ENCODE assay signal across 11 mouse cellular contexts in the genomic region with DNA sequence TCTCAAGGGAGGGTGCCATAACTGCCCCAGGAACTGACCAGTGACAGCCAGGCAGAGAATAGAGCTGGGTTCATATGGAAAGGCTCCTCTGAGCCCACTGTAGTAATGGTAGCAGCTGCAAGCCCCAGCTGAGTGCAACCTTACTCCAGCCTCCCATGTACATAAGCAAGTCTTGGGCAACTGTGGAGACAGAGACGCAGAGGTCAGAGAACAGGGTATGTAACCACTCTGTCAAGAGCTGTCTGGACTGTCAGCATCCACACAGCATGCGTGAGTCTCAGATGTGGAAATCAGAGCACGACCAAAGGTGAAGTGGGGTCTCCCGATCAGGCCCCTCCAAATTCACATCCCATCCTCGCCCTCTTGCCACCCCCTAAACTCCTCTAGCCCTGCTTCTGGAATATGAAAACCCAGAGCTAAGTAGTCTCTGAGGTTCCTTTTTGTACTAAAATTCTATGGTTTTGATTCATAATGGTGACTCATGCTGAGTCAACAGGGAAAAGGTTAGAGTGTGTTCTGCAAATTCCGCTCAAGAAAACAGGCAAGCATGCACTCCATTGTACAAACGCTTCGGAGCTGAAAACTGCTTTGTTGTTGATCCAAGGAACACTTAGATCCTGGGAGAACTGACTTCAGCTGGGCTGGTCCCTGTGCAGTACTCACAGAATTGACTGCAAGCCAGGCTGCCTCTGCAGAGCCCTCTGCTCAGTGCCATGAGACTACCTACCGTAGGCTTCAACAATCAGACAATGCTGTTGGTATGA. TPM values are rescaled to one million over a fixed set of nuclear protein-coding genes. Genes with fewer than 3 reads are reported as not detected.
DNase-seq lines count a peak whose midpoint lies in the region; ATAC-seq and TF ChIP-seq lines count a peak whose summit lies in the region.
"Had no signal": no experiment of that assay in that cellular context is flagged by ENCODE, and none has a peak within 500 bp of the region (broad histone marks: within the 10 kb centered on the region; RNA-seq: fewer than 3 reads in every experiment).

No protein-coding gene starts in this region.

- no peaks in the 10 kb centered on the region for H3K36me3 ChIP-seq in kidney, postnatal 0 days (ENCODE audit: insufficient read depth, low read length)
- no peaks in the 10 kb centered on the region for H3K36me3 ChIP-seq in macrophage (ENCODE audit: inconsistent target)
- no peaks in the 10 kb centered on the region for H3K36me3 ChIP-seq in forebrain, embryonic 10.5 days (replicated peaks)
- no peaks in the 10 kb centered on the region for H3K36me3 ChIP-seq in heart, embryonic 11.5 days (ENCODE audit: control insufficient read depth, insufficient read depth, low read length)
- H3K36me3 ChIP-seq: neural tube, embryonic 12.5 days had no signal

- no peaks in the 10 kb centered on the region for H3K79me2 ChIP-seq in macrophage (ENCODE audit: inconsistent target)

- WGBS in kidney, postnatal 0 days, result 78% methylated on average over 9 of the region's 9 CpGs
- 82% methylated on average over 9 of the region's 9 CpGs for WGBS in macrophage (ENCODE audit: missing documents)
- 90% methylated on average over 9 of the region's 9 CpGs for WGBS in forebrain, embryonic 10.5 days
- WGBS in heart, embryonic 11.5 days (ENCODE audit: insufficient replicate concordance), result 83% methylated on average over 9 of the region's 9 CpGs

- H3K9me3 ChIP-seq in kidney, postnatal 0 days (replicated peaks; ENCODE audit: low read length), result no peaks in the 10 kb centered on the region
- peaks cover 4% of the 10 kb centered on the region; the same call in 1 of the 2 replicates for H3K9me3 ChIP-seq in forebrain, embryonic 10.5 days
- H3K9me3 ChIP-seq in heart, embryonic 11.5 days (replicated peaks; ENCODE audit: control insufficient read depth, low read length), result no peaks in the 10 kb centered on the region; the same call in 1 of the 2 replicates

- no peaks in the 10 kb centered on the region for H3K27me3 ChIP-seq in kidney, postnatal 0 days (ENCODE audit: insufficient read depth, low read length)
- no peaks in the 10 kb centered on the region for H3K27me3 ChIP-seq in forebrain, embryonic 10.5 days (ENCODE audit: poor library complexity, severe bottlenecking)
- H3K27me3 ChIP-seq in heart, embryonic 11.5 days (ENCODE audit: control insufficient read depth, insufficient read depth, low read length), result no peaks in the 10 kb centered on the region
- H3K27me3 ChIP-seq: neural tube, embryonic 12.5 days had no signal

- no peak overlapping the region for H3K4me3 ChIP-seq in kidney, postnatal 0 days (replicated peaks; ENCODE audit: low read depth, low read length)
- no peak overlapping the region for H3K4me3 ChIP-seq in macrophage (ENCODE audit: inconsistent target)
- no peak overlapping the region for H3K4me3 ChIP-seq in forebrain, embryonic 10.5 days
- H3K4me3 ChIP-seq in heart, embryonic 11.5 days (ENCODE audit: low read depth, low read length), result no peak overlapping the region
- H3K4me3 ChIP-seq: neural tube, embryonic 12.5 days had no signal

- peak; percentile 17 for DNase-seq in kidney, postnatal 0 days (ENCODE audit: low spot score)
- no peak for DNase-seq in kidney, postnatal 4 days
- DNase-seq in adipocyte (ENCODE audit: low spot score), result peak; percentile 91
- peak; percentile 32 for DNase-seq in gastrocnemius, postnatal 25 days
- DNase-seq in forebrain, embryonic 10.5 days (ENCODE audit: extremely low spot score, low spot score), result no peak

- no peaks in the 10 kb centered on the region for H3K4me1 ChIP-seq in kidney, postnatal 0 days (replicated peaks; ENCODE audit: insufficient read depth, low read length)
- peaks cover 4% of the 10 kb centered on the region; the same call in 1 of the 2 replicates for H3K4me1 ChIP-seq in forebrain, embryonic 10.5 days
- H3K4me1 ChIP-seq in heart, embryonic 11.5 days (ENCODE audit: control insufficient read depth, insufficient read depth, low read length), result no peaks in the 10 kb centered on the region
- H3K4me1 ChIP-seq: neural tube, embryonic 12.5 days had no signal

- H3K4me2 ChIP-seq in kidney, postnatal 0 days (ENCODE audit: low read length), result no peak overlapping the region
- H3K4me2 ChIP-seq in heart, embryonic 11.5 days, result no peak overlapping the region
- H3K4me2 ChIP-seq: neural tube, embryonic 12.5 days had no signal

- no peak for ATAC-seq in kidney, postnatal 0 days (replicated peaks; ENCODE audit: low FRiP score, low read depth)
- no peak for ATAC-seq in monocyte, adult 5-6 weeks (replicated peaks; ENCODE audit: insufficient number of reproducible peaks, low FRiP score, low TSS enrichment, poor library complexity, severe bottlenecking)
- no peak for ATAC-seq in heart, embryonic 11.5 days (replicated peaks; ENCODE audit: insufficient number of reproducible peaks, low FRiP score, low TSS enrichment)
- ATAC-seq: hindbrain, embryonic 16.5 days had no signal

- H3K27ac ChIP-seq in kidney, postnatal 0 days, result no peak overlapping the region
- peak overlapping the region; percentile 5; the same call in 1 of the 2 replicates for H3K27ac ChIP-seq in macrophage
- no peak overlapping the region for H3K27ac ChIP-seq in forebrain, embryonic 10.5 days
- no peak overlapping the region for H3K27ac ChIP-seq in heart, embryonic 11.5 days (ENCODE audit: low read depth, low read length)
- H3K27ac ChIP-seq: liver, embryonic 14.5 days; neural tube, embryonic 12.5 days had no signal

- H3K9ac ChIP-seq in kidney, postnatal 0 days (ENCODE audit: low read depth, low read length), result no peak overlapping the region
- H3K9ac ChIP-seq in heart, embryonic 11.5 days (ENCODE audit: low read depth, low read length), result no peak overlapping the region
- H3K9ac ChIP-seq: liver, embryonic 14.5 days; neural tube, embryonic 12.5 days had no signal

- TF ChIP-seq CTCF in kidney, postnatal 0 days (IDR thresholded peaks at IDR 0.05; ENCODE audit: low read depth), result no peak

RNA-seq across cellular contexts. Expression of a gene that starts 23.5 kb away (rescaled TPM):
- polyA plus RNA-seq in kidney, postnatal 0 days (2015; fragmentation: Nextera tagmentation; extraction: Ambion mirVana), result 15.5 and 21.4 TPM in 2 replicates
- 1 to 10 TPM; 2.3 to 2.7 TPM for total RNA-seq in gastrocnemius, postnatal 25 days (2021)
- 10 to 100 TPM in 12 of 26 experiments, 1 to 10 TPM in 14; 3.6 to 32.2 (median 8.6) TPM for total RNA-seq in macrophage (2018; cell fraction: chromatin; rRNA removed)
- 10 to 100 TPM in 5 of 26 experiments, 1 to 10 TPM in 21; 5.8 to 15.9 (median 8.2) TPM for total RNA-seq in macrophage (2018; cell fraction: cytosol; rRNA removed)
- 10 to 100 TPM in 13 of 26 experiments, 1 to 10 TPM in 13; 4.5 to 26.1 (median 9.9) TPM for total RNA-seq in macrophage (2018; cell fraction: nucleus; rRNA removed)
- 7.5 to 13.8 TPM (median 8.0 TPM) in 3 replicates for polyA plus RNA-seq in macrophage (2018)
- 110 to 154 TPM (median 150 TPM) in 3 replicates for total RNA-seq in monocyte, adult 5-6 weeks (2017)
- 42.2 and 44.7 TPM in 2 replicates for polyA plus RNA-seq in forebrain, embryonic 10.5 days (2016; fragmentation: Nextera tagmentation; extraction: Ambion mirVana)
- 17.8 and 21.0 TPM in 2 replicates for polyA plus RNA-seq in heart, embryonic 11.5 days (2014; fragmentation: Nextera tagmentation; extraction: Ambion mirVana)

Comparison
In these comparisons a context has a peak if more than half of its experiments do, and no peak if none do; other contexts are left out.
1. DNase-seq: peak in kidney, postnatal 0 days (single experiment), adipocyte (single experiment) and gastrocnemius, postnatal 25 days (single experiment); none in kidney, postnatal 4 days (0 of 2) and forebrain, embryonic 10.5 days (single experiment).